Mouse (Mus musculus): ENCODE measurements at regions not wholly inside any gene's neighbourhood (a gene's known extent, or its start where the extent isn't known, plus 50 kb on each side); places are given as distances from the start of the nearest gene placed in this dataset.
"Not testable (repeated sequence)": the region's sequence is repeated elsewhere in the genome, so short reads cannot be mapped to it uniquely, and the experiment has no call there.

DNA sequence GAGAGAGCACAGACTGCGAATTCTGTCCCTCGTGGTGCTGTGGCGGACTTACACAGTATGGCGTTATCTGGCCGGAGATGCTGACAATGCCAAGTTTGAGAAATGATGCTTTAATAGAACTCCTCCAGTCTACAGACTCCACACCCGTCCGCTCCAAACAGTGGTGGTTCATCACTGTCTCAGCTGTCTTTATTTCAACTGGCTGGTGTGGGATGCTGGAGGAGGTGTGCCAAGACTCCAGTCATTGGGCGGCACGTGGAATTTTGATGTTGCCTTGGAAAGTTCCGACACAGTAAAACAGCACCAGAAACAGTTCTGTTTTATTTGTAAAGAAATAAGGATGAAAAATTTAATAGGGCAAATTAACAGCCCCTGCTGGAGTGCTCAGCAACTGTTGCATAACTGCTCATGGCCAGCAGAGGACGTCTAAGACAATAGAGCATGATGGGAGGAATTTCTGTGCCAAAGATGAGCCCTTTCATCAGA, 141.8 kb upstream of the 1700025G04Rik start:
- Histone ChIP-seq H3K27me3 (ENCODE audit: control insufficient read depth, insufficient read depth, low read length) (no peaks in the 10 kb centered on the region), H3K4me1 (ENCODE audit: control insufficient read depth, insufficient read depth, low read length) (no peaks in the 10 kb centered on the region), H3K4me2 (replicated peaks; ENCODE audit: low read depth, low read length) (no peak overlapping the region), H3K4me3 (ENCODE audit: low read depth, low read length) (no peak overlapping the region), H3K9me3 (ENCODE audit: control insufficient read depth, low read depth, low read length) (no peaks in the 10 kb centered on the region), H3K36me3 (ENCODE audit: control insufficient read depth, insufficient read depth, low read length) (no peaks in the 10 kb centered on the region), H3K9ac (replicated peaks; ENCODE audit: low read depth, low read length) (no peak overlapping the region), H3K27ac (ENCODE audit: low read length) (no peak overlapping the region)
- 60% methylated on average over 11 of the region's 11 CpGs for WGBS
- ATAC-seq (ENCODE audit: insufficient number of reproducible peaks, insufficient read depth, low FRiP score, low read depth) = no peak

DNA sequence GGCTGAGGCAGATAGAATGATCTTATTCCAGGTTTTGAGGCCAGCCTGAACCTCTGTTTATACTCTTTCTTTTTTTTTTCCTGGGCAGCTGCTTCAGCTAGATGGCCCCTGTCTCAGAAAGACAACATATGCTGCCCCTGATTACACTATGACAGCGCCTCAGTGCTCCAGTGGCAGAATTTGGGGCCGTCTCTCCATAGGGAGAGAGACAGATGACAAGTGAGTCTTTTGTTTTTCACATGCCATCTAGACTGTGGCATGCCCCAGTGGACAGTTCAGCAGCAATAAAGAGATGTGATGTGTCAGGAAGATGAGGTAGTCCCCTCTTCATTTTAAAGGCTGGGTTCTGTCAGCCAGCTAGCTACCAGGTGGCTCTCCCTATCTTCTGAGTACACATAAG, 139.8 kb upstream of the 1700025G04Rik start:
- Histone ChIP-seq H3K27me3 (ENCODE audit: control insufficient read depth, insufficient read depth, low read length) (no peaks in the 10 kb centered on the region), H3K4me3 (ENCODE audit: low read depth, low read length) (no peak overlapping the region), H3K36me3 (ENCODE audit: control insufficient read depth, insufficient read depth, low read length) (no peaks in the 10 kb centered on the region), H3K9me3 (ENCODE audit: control insufficient read depth, low read depth, low read length) (no peaks in the 10 kb centered on the region), H3K4me2 (replicated peaks; ENCODE audit: low read depth, low read length) (no peak overlapping the region), H3K9ac (replicated peaks; ENCODE audit: low read depth, low read length) (no peak overlapping the region), H3K4me1 (ENCODE audit: control insufficient read depth, insufficient read depth, low read length) (no peaks in the 10 kb centered on the region), H3K27ac (ENCODE audit: low read length) (no peak overlapping the region)
- no peak for ATAC-seq (ENCODE audit: insufficient number of reproducible peaks, insufficient read depth, low FRiP score, low read depth)
- WGBS = 36% methylated on average over 2 of the region's 2 CpGs

DNA sequence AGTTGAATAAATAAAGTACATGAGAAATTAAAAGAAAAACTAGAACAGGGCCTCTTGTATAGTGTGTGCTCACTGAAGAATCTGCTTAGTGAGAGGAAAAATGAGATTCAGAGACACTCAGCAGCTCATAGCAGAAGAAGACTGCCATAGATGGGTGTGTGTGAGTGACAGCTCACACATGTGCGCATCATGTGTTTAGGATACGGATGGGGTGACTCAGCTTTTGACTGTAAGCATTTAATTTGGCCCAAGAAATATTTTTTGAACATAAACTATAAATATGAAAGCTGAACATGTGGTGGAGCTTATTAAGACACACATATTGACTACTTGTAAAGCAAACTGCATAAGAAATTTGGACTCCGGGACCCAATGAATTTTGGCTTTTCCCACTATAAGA, 136.1 kb upstream of the 1700025G04Rik start:
- 90% methylated on average over 3 of the region's 3 CpGs for WGBS
- no peak overlapping the region for H3K9ac ChIP-seq (replicated peaks; ENCODE audit: low read depth, low read length)
- ATAC-seq (ENCODE audit: insufficient number of reproducible peaks, insufficient read depth, low FRiP score, low read depth) = no peak
- no peak overlapping the region for H3K4me3 ChIP-seq (ENCODE audit: low read depth, low read length)
- no peaks in the 10 kb centered on the region for H3K27me3 ChIP-seq (ENCODE audit: control insufficient read depth, insufficient read depth, low read length)
- H3K4me1 ChIP-seq (ENCODE audit: control insufficient read depth, insufficient read depth, low read length) = no peaks in the 10 kb centered on the region
- H3K9me3 ChIP-seq (ENCODE audit: control insufficient read depth, low read depth, low read length) = no peaks in the 10 kb centered on the region
- H3K4me2 ChIP-seq (replicated peaks; ENCODE audit: low read depth, low read length) = no peak overlapping the region
- H3K27ac ChIP-seq (ENCODE audit: low read length) = no peak overlapping the region
- H3K36me3 ChIP-seq (ENCODE audit: control insufficient read depth, insufficient read depth, low read length) = no peaks in the 10 kb centered on the region

DNA sequence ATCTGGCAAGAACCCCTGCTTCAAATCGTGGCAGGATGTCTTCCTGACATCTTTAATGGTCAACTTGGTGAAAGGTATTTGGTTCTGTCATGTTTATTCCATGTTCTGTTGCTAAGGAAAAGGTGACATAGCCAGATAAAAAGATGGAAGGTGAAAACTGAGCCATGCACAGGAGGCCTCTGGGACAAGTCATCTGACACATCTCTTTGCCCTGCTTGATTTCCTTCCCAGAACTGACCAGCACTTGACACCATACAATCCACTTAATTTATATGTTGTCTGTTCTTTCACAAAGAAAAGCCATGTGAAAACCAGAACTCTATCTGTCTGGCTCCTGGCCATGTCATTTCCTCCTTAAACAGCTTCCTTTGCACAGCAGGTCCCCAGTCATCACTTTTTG, 133.7 kb upstream of the 1700025G04Rik start:
- WGBS = 63% methylated on average over 1 of the region's 1 CpGs
- Histone ChIP-seq H3K36me3 (ENCODE audit: control insufficient read depth, insufficient read depth, low read length) (no peaks in the 10 kb centered on the region), H3K9me3 (ENCODE audit: control insufficient read depth, low read depth, low read length) (no peaks in the 10 kb centered on the region), H3K27ac (ENCODE audit: low read length) (no peak overlapping the region), H3K4me1 (ENCODE audit: control insufficient read depth, insufficient read depth, low read length) (no peaks in the 10 kb centered on the region), H3K4me3 (ENCODE audit: low read depth, low read length) (no peak overlapping the region), H3K27me3 (ENCODE audit: control insufficient read depth, insufficient read depth, low read length) (no peaks in the 10 kb centered on the region), H3K9ac (replicated peaks; ENCODE audit: low read depth, low read length) (no peak overlapping the region), H3K4me2 (replicated peaks; ENCODE audit: low read depth, low read length) (no peak overlapping the region)
- ATAC-seq (ENCODE audit: insufficient number of reproducible peaks, insufficient read depth, low FRiP score, low read depth) = no peak

DNA sequence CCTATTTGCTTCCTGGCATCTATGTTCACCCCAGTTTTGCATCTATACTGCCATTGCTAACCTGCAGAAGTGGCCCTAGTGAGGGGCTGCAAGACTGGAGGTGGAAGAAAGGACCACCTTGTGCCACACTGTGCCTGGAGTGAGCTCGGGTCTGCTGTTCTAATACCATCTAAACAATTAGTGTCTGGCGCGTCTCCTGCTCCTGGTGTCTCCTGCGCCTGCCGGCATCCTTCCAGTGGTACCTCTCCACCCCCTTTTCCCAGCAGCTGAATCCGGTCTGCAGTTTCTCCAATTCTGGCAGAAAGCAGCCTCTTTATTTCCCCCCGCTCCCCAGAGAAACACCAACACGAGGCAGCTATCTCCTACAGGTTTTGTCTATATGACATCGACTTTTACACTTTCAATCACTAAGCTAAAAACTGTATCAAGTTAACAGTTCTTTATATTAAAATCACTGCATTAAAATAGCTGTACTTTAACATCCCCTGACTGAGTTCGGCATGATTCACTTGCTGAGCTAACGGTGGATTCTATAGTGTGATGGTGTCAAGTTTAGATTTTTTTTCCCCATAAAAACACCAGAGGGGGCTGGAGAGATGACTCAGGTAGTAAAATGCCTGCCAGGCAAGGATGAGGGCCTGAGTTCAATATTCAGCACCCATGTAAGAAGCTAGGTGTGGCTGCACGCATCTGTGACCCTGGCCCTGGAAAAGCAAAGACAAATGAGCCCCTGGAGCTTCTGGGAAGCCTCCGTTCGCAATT, 131.1 kb upstream of the 1700025G04Rik start:
- no peak overlapping the region for H3K4me3 ChIP-seq (ENCODE audit: low read depth, low read length)
- H3K36me3 ChIP-seq (ENCODE audit: control insufficient read depth, insufficient read depth, low read length) = no peaks in the 10 kb centered on the region
- ATAC-seq (ENCODE audit: insufficient number of reproducible peaks, insufficient read depth, low FRiP score, low read depth) = no peak

DNA sequence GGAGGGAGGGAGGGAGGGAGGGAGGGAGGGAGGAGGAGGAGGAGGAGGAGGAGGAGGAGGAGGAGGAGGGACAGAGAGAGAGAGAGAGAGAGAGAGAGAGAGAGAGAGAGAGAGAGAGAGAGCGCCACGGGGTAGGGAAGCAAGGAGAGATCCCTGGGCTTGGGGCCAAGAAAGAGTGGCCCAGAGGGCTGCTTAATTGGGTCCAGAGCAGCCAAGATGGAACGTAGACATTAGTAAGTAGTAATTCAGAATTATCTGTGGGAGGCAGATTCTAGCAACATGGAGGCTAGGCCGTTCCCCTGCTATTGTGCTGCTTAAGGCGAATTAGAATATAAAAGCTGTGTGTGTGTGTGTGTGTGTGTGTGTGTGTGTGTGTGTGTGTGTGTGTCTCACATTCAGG, 129.8 kb upstream of the 1700025G04Rik start:
- H3K27ac ChIP-seq (ENCODE audit: low read length); H3K4me3 ChIP-seq (ENCODE audit: low read depth, low read length); H3K4me2 ChIP-seq (replicated peaks; ENCODE audit: low read depth, low read length); H3K4me1 ChIP-seq (ENCODE audit: control insufficient read depth, insufficient read depth, low read length); H3K9ac ChIP-seq (replicated peaks; ENCODE audit: low read depth, low read length); H3K9me3 ChIP-seq (ENCODE audit: control insufficient read depth, low read depth, low read length); ATAC-seq (ENCODE audit: insufficient number of reproducible peaks, insufficient read depth, low FRiP score, low read depth); H3K27me3 ChIP-seq (ENCODE audit: control insufficient read depth, insufficient read depth, low read length); H3K36me3 ChIP-seq (ENCODE audit: control insufficient read depth, insufficient read depth, low read length): not testable (repeated sequence)
- WGBS = 74% methylated on average over 3 of the region's 5 CpGs

More for the DNA sequence above, 131.1 kb upstream of the 1700025G04Rik start:
- WGBS = 73% methylated on average over 14 of the region's 14 CpGs
- H3K27ac ChIP-seq (ENCODE audit: low read length) = no peak overlapping the region
- H3K27me3 ChIP-seq (ENCODE audit: control insufficient read depth, insufficient read depth, low read length) = no peaks in the 10 kb centered on the region
- H3K9me3 ChIP-seq (ENCODE audit: control insufficient read depth, low read depth, low read length) = no peaks in the 10 kb centered on the region
- H3K4me1 ChIP-seq (ENCODE audit: control insufficient read depth, insufficient read depth, low read length) = 0 out of 2 replicates have a peak, but pooled peaks cover 5% of the 10 kb centered on the region
- no peak overlapping the region for H3K4me2 ChIP-seq (replicated peaks; ENCODE audit: low read depth, low read length)
- H3K9ac ChIP-seq (replicated peaks; ENCODE audit: low read depth, low read length) = no peak overlapping the region

DNA sequence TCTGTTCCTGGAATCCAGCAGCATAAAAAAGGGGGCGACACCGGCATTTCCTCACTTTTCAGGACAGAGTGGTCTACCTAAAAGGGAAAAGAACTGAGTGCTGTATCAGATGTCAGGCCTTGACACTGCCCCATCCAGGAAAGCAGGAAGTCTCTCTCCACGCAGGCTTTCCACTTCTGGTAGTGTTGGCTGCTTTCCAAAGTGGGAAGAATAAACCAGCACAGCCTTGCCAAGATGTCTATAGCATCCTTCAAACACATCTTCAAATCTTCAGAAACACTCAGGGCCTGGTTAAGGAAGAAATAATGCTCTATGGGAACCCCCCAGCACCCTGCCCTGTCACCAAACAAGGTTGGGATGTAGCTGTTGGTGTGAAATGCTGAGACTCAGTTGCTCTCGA, 127.5 kb upstream of the 1700025G04Rik start:
- Histone ChIP-seq H3K27ac (ENCODE audit: low read length) (no peak overlapping the region), H3K36me3 (ENCODE audit: control insufficient read depth, insufficient read depth, low read length) (no peaks in the 10 kb centered on the region), H3K4me2 (replicated peaks; ENCODE audit: low read depth, low read length) (no peak overlapping the region), H3K9me3 (ENCODE audit: control insufficient read depth, low read depth, low read length) (no peaks in the 10 kb centered on the region), H3K9ac (replicated peaks; ENCODE audit: low read depth, low read length) (no peak overlapping the region), H3K4me1 (ENCODE audit: control insufficient read depth, insufficient read depth, low read length) (0 out of 2 replicates have a peak, but pooled peaks cover 5% of the 10 kb centered on the region), H3K27me3 (ENCODE audit: control insufficient read depth, insufficient read depth, low read length) (no peaks in the 10 kb centered on the region), H3K4me3 (ENCODE audit: low read depth, low read length) (no peak overlapping the region)
- 45% methylated on average over 4 of the region's 4 CpGs for WGBS
- ATAC-seq (ENCODE audit: insufficient number of reproducible peaks, insufficient read depth, low FRiP score, low read depth) = no peak

DNA sequence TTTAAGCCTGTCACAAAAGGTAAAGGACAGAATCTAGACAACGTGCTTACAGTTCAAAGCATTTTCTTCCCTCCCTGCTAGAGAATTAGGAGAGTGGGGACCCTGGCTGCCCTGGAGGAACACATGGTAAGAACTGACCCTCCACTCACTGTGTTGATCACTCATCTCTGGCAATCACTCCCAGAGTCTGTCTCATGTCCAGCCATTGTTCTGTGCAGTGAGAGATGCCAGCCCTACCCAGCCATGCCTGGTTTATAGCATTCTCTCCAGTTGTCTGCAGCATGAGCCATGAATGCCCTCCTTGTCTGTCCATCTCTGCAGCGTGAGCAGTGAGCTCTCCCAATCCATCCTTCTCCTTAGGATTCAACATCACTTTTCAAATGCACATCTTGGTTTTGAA, 124.5 kb upstream of the 1700025G04Rik start:
- Histone ChIP-seq H3K27me3 (ENCODE audit: control insufficient read depth, insufficient read depth, low read length) (no peaks in the 10 kb centered on the region), H3K4me3 (ENCODE audit: low read depth, low read length) (no peak overlapping the region), H3K36me3 (ENCODE audit: control insufficient read depth, insufficient read depth, low read length) (no peaks in the 10 kb centered on the region), H3K27ac (ENCODE audit: low read length) (no peak overlapping the region), H3K9me3 (ENCODE audit: control insufficient read depth, low read depth, low read length) (no peaks in the 10 kb centered on the region), H3K4me1 (ENCODE audit: control insufficient read depth, insufficient read depth, low read length) (0 out of 2 replicates have a peak, but pooled peaks cover 5% of the 10 kb centered on the region), H3K4me2 (replicated peaks; ENCODE audit: low read depth, low read length) (no peak overlapping the region), H3K9ac (replicated peaks; ENCODE audit: low read depth, low read length) (no peak overlapping the region)
- 67% methylated on average over 2 of the region's 2 CpGs for WGBS
- no peak for ATAC-seq (ENCODE audit: insufficient number of reproducible peaks, insufficient read depth, low FRiP score, low read depth)

DNA sequence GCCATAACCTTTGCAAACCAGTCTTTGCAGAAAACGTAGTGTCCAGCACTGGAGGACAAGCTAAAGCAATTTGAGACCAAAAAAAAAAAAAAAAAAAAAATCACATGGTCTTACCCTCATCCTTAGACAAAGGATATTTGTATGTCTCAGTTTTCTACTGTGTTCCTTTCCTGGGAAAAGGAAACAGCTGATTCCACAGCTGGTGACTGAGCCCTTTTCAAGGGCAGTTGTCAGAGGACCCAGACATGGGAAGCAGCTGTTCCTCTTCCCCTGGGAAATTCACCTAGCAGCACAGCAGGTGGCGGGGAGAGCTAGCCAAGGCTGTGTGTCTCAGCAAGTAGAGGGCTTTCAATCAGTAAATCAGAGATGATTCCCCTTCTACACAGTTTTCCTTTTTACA, 113.3 kb upstream of the 1700025G04Rik start:
- no peaks in the 10 kb centered on the region for H3K27me3 ChIP-seq (ENCODE audit: control insufficient read depth, insufficient read depth, low read length)
- 43% methylated on average over 2 of the region's 2 CpGs for whole genome bisulfite sequencing
- no peaks in the 10 kb centered on the region for H3K9me3 ChIP-seq (ENCODE audit: control insufficient read depth, low read depth, low read length)
- no peak overlapping the region for H3K27ac ChIP-seq (ENCODE audit: low read length)
- ATAC-seq (ENCODE audit: insufficient number of reproducible peaks, insufficient read depth, low FRiP score, low read depth) = no peak
- no peak overlapping the region for H3K4me3 ChIP-seq (ENCODE audit: low read depth, low read length)
- H3K9ac ChIP-seq (replicated peaks; ENCODE audit: low read depth, low read length) = no peak overlapping the region
- no peaks in the 10 kb centered on the region for H3K36me3 ChIP-seq (ENCODE audit: control insufficient read depth, insufficient read depth, low read length)
- H3K4me2 ChIP-seq (replicated peaks; ENCODE audit: low read depth, low read length) = no peak overlapping the region
- no peaks in the 10 kb centered on the region for H3K4me1 ChIP-seq (ENCODE audit: control insufficient read depth, insufficient read depth, low read length)

All from stomach, embryonic 14.5 days (tissue).